Mouse (Mus musculus): ENCODE results near the gene Stx19. TPM values are rescaled to one million over a fixed set of nuclear protein-coding genes. Genes with fewer than 3 reads are reported as not detected.

The Stx19 gene
- polyA plus RNA-seq (2012; rRNA removed) = 0.03 TPM in 2 replicates

GRCm38 (mm10) chr16:62814491-62814890 is at the start of gene Stx19:
TSS of gene Stx19 (plus strand) at chr16:62814676.
- no peak for DNase-seq (ENCODE audit: low read depth)

DNA sequence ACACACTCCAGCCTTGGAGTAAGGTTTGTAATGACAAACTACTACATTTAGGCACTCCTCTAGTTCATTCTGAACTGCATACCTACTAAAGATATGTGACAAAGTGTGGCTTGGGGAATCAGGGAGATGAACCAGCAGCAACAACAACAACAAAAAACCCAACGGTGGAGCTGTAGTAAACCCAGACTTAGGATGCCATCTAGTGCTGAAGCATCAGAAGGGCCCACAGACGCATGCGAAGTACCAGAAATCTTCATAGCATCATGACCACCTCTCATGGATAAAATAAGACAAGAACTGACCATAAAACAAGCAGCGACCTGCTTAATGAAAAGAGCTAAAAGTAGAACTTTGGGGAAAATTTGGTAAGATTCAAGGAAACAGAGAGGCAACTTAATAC is 41.0 kb upstream of the Stx19 start:
- TF ChIP-seq CTCF (IDR thresholded peaks at IDR 0.05; ENCODE audit: borderline replicate concordance, extremely low read depth, insufficient read depth, insufficient read length) = peak; percentile 42; the same call in 1 of the 2 replicates
- no peak for TF ChIP-seq POLR2A (IDR thresholded peaks at IDR 0.05; ENCODE audit: borderline replicate concordance, extremely low read depth, insufficient read depth, insufficient read length, poor library complexity, severe bottlenecking)
- peak; percentile 24 for DNase-seq (ENCODE audit: low read depth)

More at GRCm38 (mm10) chr16:62814491-62814890, at the start of gene Stx19:
- TF ChIP-seq POLR2A (IDR thresholded peaks at IDR 0.05; ENCODE audit: borderline replicate concordance, extremely low read depth, insufficient read depth, insufficient read length, poor library complexity, severe bottlenecking) (no peak), CTCF (IDR thresholded peaks at IDR 0.05; ENCODE audit: borderline replicate concordance, extremely low read depth, insufficient read depth, insufficient read length) (no peak)

GRCm38 (mm10) chr16:62776034-62776433 is 38.4 kb upstream of the Stx19 start:
- no peak for DNase-seq (ENCODE audit: low read depth)
- TF ChIP-seq POLR2A (IDR thresholded peaks at IDR 0.05; ENCODE audit: borderline replicate concordance, extremely low read depth, insufficient read depth, insufficient read length, poor library complexity, severe bottlenecking) = no peak
- no peak for TF ChIP-seq CTCF (IDR thresholded peaks at IDR 0.05; ENCODE audit: borderline replicate concordance, extremely low read depth, insufficient read depth, insufficient read length)

DNA sequence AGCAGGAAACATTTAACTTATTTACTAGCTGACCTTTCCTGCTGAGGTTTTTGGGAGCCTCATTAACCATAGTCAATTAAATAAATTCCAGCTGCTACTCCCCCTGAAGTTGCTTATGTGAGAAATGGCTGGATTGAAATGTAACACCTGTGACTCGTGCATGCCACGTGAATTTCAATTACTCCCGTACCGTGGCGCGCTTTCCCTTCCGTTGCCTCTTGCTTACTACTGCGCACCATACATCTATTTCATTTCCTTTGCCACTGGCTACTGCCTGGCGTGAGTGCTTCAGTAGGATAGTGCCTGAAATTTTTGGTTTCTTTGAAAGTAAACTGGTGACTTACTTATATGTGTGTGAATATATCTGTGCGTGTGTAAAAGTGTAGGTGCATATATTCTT is 36.2 kb upstream of the Stx19 start:
- TF ChIP-seq POLR2A (IDR thresholded peaks at IDR 0.05; ENCODE audit: borderline replicate concordance, extremely low read depth, insufficient read depth, insufficient read length, poor library complexity, severe bottlenecking) (no peak), CTCF (IDR thresholded peaks at IDR 0.05; ENCODE audit: borderline replicate concordance, extremely low read depth, insufficient read depth, insufficient read length) (no peak)
- peak; percentile 7 for DNase-seq (ENCODE audit: low read depth)

DNA sequence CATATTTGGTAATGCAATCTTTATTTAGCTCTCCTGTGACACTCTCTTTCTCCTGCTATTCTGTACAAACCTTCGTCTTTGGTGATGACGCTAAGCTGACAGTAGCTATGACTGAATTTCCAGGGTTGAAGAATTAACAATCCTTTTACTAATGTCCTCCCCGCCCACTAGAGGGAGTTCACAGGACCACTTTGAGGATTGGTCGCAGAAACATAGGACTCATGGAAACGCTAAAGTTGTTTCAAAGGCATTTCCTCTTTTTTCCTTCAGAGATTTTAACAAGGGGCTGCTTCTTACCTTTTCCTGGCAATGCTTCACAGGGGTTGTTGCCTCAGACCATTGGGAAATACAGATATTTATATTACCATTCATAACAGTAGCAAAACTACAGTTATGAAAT is 32.2 kb upstream of the Stx19 start:
- TF ChIP-seq CTCF (IDR thresholded peaks at IDR 0.05; ENCODE audit: borderline replicate concordance, extremely low read depth, insufficient read depth, insufficient read length) (peak; percentile 37; the same call in 1 of the 2 replicates), POLR2A (IDR thresholded peaks at IDR 0.05; ENCODE audit: borderline replicate concordance, extremely low read depth, insufficient read depth, insufficient read length, poor library complexity, severe bottlenecking) (no peak)
- DNase-seq (ENCODE audit: low read depth) = peak; percentile 6

GRCm38 (mm10) chr16:62786621-62787331 is 27.7 kb upstream of the Stx19 start, which contains the start of gene Nsun3:
TSS of gene Nsun3 (minus strand) at chr16:62786818.
- DNase-seq (ENCODE audit: low read depth) = peak; percentile 99
- TF ChIP-seq POLR2A (IDR thresholded peaks at IDR 0.05; ENCODE audit: borderline replicate concordance, extremely low read depth, insufficient read depth, insufficient read length, poor library complexity, severe bottlenecking) = peak; percentile 77; the same call in 1 of the 2 replicates
- 0 out of 2 replicates have a peak, but pooled peaks have one; percentile 0 for TF ChIP-seq CTCF (IDR thresholded peaks at IDR 0.05; ENCODE audit: borderline replicate concordance, extremely low read depth, insufficient read depth, insufficient read length)

GRCm38 (mm10) chr16:62796608-62797007 is 17.9 kb upstream of the Stx19 start:
- no peak for DNase-seq (ENCODE audit: low read depth)
- TF ChIP-seq CTCF (IDR thresholded peaks at IDR 0.05; ENCODE audit: borderline replicate concordance, extremely low read depth, insufficient read depth, insufficient read length) (no peak), POLR2A (IDR thresholded peaks at IDR 0.05; ENCODE audit: borderline replicate concordance, extremely low read depth, insufficient read depth, insufficient read length, poor library complexity, severe bottlenecking) (no peak)

DNA sequence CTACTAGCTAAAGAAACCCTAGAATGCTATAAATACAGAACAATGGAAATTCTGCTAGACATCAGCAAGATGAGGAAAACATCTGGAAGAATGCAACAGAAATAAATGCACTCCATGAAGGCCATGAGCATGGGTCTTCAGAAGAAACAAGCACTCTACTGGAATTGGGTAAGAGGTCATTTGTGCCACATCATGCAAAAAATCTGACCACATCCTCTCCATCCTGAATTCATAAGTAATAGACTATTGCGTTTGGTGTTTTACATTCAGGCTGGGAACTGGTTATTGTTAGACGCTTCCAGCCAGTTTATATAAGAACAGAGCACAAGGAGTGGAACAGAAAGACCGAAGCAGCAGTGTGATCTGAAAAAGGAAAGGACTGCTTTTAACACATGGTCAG is 15.7 kb upstream of the Stx19 start:
- DNase-seq (ENCODE audit: low read depth) = no peak
- no peak for TF ChIP-seq CTCF (IDR thresholded peaks at IDR 0.05; ENCODE audit: borderline replicate concordance, extremely low read depth, insufficient read depth, insufficient read length)
- TF ChIP-seq POLR2A (IDR thresholded peaks at IDR 0.05; ENCODE audit: borderline replicate concordance, extremely low read depth, insufficient read depth, insufficient read length, poor library complexity, severe bottlenecking) = no peak

GRCm38 (mm10) chr16:62799426-62799825 is 15.1 kb upstream of the Stx19 start:
- DNase-seq (ENCODE audit: low read depth) = no peak
- TF ChIP-seq CTCF (IDR thresholded peaks at IDR 0.05; ENCODE audit: borderline replicate concordance, extremely low read depth, insufficient read depth, insufficient read length) (no peak), POLR2A (IDR thresholded peaks at IDR 0.05; ENCODE audit: borderline replicate concordance, extremely low read depth, insufficient read depth, insufficient read length, poor library complexity, severe bottlenecking) (no peak)

- TF ChIP-seq CTCF (IDR thresholded peaks at IDR 0.05; ENCODE audit: borderline replicate concordance, extremely low read depth, insufficient read depth, insufficient read length) = no peak
- TF ChIP-seq POLR2A (IDR thresholded peaks at IDR 0.05; ENCODE audit: borderline replicate concordance, extremely low read depth, insufficient read depth, insufficient read length, poor library complexity, severe bottlenecking) = no peak
- DNase-seq (ENCODE audit: low read depth) = no peak
Measured at GRCm38 (mm10) chr16:62799839-62800238, 14.6 kb upstream of the Stx19 start.

- TF ChIP-seq CTCF (IDR thresholded peaks at IDR 0.05; ENCODE audit: borderline replicate concordance, extremely low read depth, insufficient read depth, insufficient read length) (no peak), POLR2A (IDR thresholded peaks at IDR 0.05; ENCODE audit: borderline replicate concordance, extremely low read depth, insufficient read depth, insufficient read length, poor library complexity, severe bottlenecking) (no peak)
- no peak for DNase-seq (ENCODE audit: low read depth)
Measured at GRCm38 (mm10) chr16:62804621-62805020, 9.9 kb upstream of the Stx19 start.

Data from brain, embryonic 14.5 days (tissue).